Mouse (Mus musculus): ENCODE data around the gene Mast4. TPM values are rescaled to one million over a fixed set of nuclear protein-coding genes. Genes with fewer than 3 reads are reported as not detected.

Mast4 gene
- total RNA-seq, 2 experiments from 2014 or later, result 43.1 to 43.4 TPM

GRCm38 (mm10) chr13:103199823-103200660 is 134.3 kb downstream of the Mast4 start:
- intact Hi-C loops (cut with DNase I), result no loop called here
- DNase-seq, result no peak

DNA sequence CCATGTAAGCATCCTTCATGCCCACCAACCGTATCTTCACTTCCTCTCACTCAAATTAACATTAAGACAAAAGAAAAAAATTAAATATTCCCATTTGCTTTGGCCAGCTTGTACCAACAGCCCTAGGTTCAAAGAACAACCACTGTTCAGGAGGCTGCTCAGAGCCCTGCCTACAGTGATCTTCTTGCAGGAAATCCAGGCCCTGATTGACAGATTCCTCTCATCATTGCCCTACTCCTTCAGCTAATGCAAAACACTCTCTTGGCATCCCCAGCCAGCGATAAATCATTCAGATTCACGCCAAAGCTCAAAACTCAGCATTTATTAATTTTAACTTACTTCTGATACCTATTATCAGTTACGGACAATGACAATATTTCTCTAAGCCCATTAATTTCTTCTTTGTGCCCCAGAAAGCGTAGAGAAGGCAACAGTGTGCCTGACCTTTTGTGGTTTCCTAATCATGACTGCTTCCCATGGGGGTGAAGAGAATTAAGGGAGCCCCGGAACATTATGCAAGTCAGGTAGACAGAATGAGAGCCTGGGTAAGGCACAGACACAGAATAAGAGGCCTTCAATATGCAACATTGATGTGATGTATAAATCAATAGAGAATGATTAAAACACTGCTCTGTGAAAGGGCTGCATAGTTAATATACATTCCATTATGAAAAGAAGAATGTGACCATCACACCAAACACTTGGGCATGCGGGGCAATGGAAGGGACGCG is 135.9 kb downstream of the Mast4 start:
- DNase-seq, result no peak
- intact Hi-C loops (cut with DNase I), result no loop called here

DNA sequence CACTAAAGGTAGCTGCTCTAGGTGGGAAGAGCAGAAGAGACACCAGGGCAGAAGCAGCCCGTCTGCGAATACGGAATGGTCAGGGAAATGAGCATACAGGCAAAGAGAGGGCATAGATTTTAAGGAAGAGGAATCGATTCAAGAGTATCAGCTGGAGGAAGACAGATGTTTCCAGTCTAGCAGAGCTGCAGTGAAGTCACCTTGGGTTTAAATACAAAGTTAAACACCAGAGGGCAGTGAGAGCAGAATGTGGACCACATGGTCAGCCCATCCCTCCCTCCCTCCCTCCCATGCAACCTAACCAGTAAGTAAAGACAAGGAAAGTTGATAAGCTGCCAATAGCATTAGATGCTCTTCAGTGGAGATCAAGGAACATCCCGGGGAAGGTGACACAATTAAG is 138.0 kb downstream of the Mast4 start:
- DNase-seq, result no peak
- intact Hi-C loops (cut with DNase I), result no loop called here

DNA sequence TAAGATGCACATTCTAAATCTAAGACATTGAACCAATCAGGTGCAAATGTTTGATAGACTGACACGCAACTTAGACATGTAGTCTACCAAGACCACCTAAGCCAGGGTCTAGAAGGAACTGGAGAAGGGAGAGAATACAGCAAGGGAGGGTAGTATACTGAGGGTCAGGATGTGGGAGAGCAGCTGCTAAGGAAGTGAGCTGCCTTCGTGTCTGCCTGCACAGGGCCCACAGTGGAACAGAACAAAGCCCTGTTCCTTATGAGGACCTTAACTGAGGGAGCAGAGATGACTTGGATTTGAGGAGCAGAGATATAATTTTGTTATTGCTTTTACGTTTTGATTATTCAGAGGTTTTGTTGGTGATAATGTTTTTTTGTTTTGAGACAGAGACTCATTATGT is 138.4 kb downstream of the Mast4 start:
- intact Hi-C loops (cut with DNase I), result no loop called here
- no peak for DNase-seq

DNA sequence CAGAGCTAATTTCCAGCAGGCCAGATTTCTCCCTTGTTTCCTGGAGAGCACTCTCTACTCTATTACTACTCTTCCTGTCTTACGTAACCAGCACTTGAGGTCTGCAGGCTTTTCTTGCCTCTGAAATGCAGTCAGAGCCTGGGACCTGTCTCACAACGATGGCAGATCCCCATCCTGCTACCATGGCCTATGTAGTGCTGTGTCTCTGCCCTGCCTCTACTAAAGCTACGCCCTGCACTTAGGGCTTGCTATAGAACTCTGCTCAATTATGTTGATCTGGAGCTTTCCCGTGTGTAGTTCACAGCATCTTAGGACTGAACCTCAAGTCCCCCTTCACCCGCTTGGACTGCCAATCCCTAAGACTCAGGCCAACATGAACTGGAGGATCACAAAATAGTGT is 150.7 kb downstream of the Mast4 start:
- no peak for DNase-seq
- intact Hi-C loops (cut with DNase I), result no loop called here

DNA sequence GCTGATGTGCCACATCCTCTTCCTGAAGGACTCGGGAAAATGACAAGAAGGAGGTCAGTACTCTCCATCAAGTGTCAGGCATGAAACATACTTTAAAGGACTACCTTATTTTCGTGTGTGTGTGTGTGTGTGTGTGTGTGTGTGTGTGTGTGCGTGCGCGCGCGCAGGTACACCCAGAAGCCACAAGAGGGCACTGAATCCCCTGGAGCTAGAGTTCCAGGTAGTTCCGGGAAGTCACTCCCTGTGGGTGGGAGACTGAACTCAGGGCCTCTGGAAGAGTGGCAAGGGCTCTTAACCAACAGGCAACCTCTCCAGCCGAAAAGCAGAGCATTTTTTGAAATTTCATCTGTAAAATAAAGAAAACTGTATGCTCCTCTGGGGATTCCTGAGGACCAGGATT is 152.5 kb downstream of the Mast4 start:
- intact Hi-C loops (cut with DNase I), result no loop called here
- no peak for DNase-seq

DNA sequence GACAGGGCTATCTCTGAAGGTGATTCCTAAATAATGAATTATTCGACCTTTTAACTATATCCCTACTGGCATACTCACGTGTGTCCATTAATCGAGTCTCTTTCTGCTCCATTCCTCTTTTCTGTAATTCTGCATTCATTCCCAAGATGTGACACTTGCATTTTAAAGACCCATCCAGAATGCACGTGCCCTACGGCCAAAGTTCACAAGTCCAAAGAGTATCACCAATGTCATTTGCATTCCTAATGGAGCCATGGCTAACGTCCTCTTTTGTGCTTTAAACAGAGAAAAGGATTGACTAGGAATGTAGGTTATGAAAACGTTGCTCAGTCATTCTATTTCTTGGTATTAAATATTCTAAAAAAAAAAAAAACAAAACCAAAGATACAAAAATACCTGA is 157.4 kb downstream of the Mast4 start:
- DNase-seq, result no peak
- intact Hi-C loops (cut with DNase I), result no loop called here

DNA sequence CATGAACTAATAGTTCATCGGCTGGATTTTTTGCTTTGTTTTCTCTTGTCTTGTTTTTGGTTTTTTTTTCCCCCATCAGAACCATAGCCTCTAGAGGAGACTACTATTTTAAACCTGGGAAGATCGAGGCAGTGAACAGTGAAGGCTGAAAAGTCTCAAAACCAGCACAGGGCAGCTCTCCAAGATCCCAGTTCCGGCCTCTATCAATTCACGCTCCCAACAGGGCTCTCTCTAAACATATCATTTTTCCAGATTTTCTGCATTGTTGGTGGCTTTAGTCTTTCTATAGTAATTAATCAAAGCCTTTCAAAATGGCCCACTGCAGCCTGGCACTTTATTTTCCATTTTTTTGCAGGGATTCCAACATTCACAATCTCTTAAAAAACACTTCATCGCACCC is 159.9 kb downstream of the Mast4 start:
- intact Hi-C loops (cut with DNase I), result loop anchor here (2.0 kb wide), 1 partner anchor 470 kb away; no protein-coding TSS in a partner anchor
- no peak for DNase-seq

DNA sequence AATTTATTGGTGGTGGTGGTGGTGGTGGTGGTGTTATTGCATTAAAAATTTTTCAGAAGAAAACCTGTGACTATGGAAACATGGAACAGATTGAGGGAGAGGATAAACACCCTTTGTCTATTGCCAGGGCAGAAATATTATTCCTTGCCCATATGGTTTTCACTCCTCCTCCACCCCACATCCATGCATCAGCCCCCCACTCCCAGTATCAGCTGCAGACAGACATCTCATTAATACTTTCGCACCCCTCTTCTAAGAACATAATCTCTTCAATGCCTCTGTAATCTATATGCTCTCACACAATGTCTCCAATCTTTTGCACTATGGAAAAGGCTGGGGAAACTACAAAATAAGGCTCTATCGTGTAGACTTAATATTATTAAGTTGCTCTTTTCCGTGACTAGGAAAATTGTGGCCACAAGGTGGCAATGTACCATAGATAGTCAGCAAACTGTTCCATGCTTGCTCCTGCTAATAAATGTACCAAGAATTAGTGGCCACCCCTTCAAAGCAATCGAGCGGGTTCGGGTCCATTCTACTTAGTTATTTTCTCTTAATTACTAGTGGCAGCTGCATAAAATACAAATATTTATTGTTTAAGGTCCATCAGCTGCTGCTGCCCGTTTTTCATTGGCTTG is 160.6 kb downstream of the Mast4 start:
- intact Hi-C loops (cut with DNase I), result loop anchor here (2.0 kb wide), 1 partner anchor 471 kb away; no protein-coding TSS in a partner anchor
- DNase-seq, result peak; percentile 61

- intact Hi-C loops (cut with DNase I), result no loop called here
- DNase-seq, result no peak
Measured at GRCm38 (mm10) chr13:103151944-103152343, 182.4 kb downstream of the Mast4 start.

DNA sequence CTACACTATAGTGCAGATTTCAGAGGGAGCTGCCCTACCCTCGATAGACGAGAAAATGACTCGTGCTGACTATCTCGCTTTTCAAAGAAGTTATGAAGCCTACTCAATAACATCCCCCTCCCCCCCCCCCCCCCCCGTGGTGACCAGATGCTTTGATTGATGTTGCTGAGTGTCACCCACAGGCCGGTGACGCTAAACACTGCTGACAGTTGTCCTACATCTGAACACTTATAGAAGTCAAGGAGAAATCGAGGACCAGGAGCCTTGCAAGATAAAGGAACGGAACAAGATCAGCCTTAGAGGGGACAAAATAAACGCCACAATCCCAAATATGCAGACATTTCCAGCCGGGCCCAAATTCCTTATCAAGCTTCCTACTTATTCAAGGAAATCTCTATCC is 183.1 kb downstream of the Mast4 start:
- intact Hi-C loops (cut with DNase I), result no loop called here

GRCm38 (mm10) chr13:103150671-103151070 is 183.6 kb downstream of the Mast4 start:
- no peak for DNase-seq
- intact Hi-C loops (cut with DNase I), result no loop called here

More for the DNA sequence above, 183.1 kb downstream of the Mast4 start:
- no peak for DNase-seq

- intact Hi-C loops (cut with DNase I), result no loop called here
- no peak for DNase-seq
Measured at GRCm38 (mm10) chr13:103149415-103149814, 184.9 kb downstream of the Mast4 start.

- no peak for DNase-seq
- intact Hi-C loops (cut with DNase I), result no loop called here
Measured at GRCm38 (mm10) chr13:103144343-103144742, 190.0 kb downstream of the Mast4 start.

- intact Hi-C loops (cut with DNase I), result no loop called here
- DNase-seq, result no peak
Measured at GRCm38 (mm10) chr13:103141304-103141703, 193.0 kb downstream of the Mast4 start.

GRCm38 (mm10) chr13:103140051-103140450 is 194.2 kb downstream of the Mast4 start:
- intact Hi-C loops (cut with DNase I), result no loop called here
- DNase-seq, result no peak

DNA sequence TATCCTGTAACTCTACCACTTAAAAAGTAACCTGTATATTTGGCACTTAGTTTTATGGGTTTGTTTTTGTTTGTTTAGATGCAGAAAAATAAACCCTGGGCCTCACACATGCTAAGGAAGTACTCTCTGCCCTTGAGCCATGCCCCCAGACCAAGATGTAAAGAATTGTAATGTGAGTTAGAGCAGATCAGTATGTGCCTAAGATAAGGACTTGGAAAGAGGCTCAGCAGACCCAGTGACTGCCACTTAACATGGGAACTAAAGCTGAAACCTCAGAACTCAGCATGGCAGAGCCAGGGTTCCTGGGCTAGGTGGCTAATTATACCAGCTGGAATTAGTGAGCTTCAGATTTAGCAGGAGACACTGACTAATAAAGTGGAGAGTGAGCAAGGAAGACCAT is 196.0 kb downstream of the Mast4 start:
- DNase-seq, result no peak
- intact Hi-C loops (cut with DNase I), result no loop called here

GRCm38 (mm10) chr13:103135224-103135883 is 198.9 kb downstream of the Mast4 start:
- intact Hi-C loops (cut with DNase I), result no loop called here
- no peak for DNase-seq

GRCm38 (mm10) chr13:103131781-103132180 is 202.5 kb downstream of the Mast4 start:
- intact Hi-C loops (cut with DNase I), result no loop called here

GRCm38 (mm10) chr13:103129130-103129797 is 205.0 kb downstream of the Mast4 start:
- DNase-seq, result no peak
- intact Hi-C loops (cut with DNase I), result loop anchor here (10.0 kb wide), 1 partner anchor 1394 kb away; no protein-coding TSS in a partner anchor

More at GRCm38 (mm10) chr13:103131781-103132180, 202.5 kb downstream of the Mast4 start:
- no peak for DNase-seq

Data from left cerebral cortex, postnatal 4 days (tissue).